Mouse (Mus musculus) myocyte (in vitro differentiated cells): ENCODE measurements at regions not wholly inside any gene's neighbourhood (a gene's known extent, or its start where the extent isn't known, plus 50 kb on each side); places are given as distances from the start of the nearest gene placed in this dataset.

Source experiments
- H3K27me3 ChIP-seq: one replicate; pipeline ENCODE4 v1.6.1; 2011; ENCODE audit not compliant: control insufficient read depth, insufficient read depth, insufficient read length
- H3K36me3 ChIP-seq: one replicate; pipeline ENCODE4 v1.6.1; 2011; ENCODE audit not compliant: control insufficient read depth, insufficient read depth
- H3K4me2 ChIP-seq: one replicate; pipeline ENCODE4 v1.6.1; 2011; ENCODE audit warnings: low read depth, control low read depth
- H3K4me3 ChIP-seq: one replicate; pipeline ENCODE4 v1.5.1; 2011; ENCODE audit warnings: mild to moderate bottlenecking, control low read depth, moderate library complexity
- H3K79me2 ChIP-seq: one replicate; pipeline ENCODE4 v1.6.1; 2011; ENCODE audit not compliant: control insufficient read depth, insufficient read depth
- H3ac ChIP-seq: one replicate; pipeline ENCODE4 v1.6.1; 2011; ENCODE audit not compliant: control insufficient read depth, insufficient read length
- CEBPB ChIP-seq: IDR thresholded peaks from 2 replicates; pipeline ENCODE4 v1.6.1; 2011; ENCODE audit warnings: mild to moderate bottlenecking, moderate library complexity; ENCODE audit not compliant: poor library complexity, insufficient read depth, severe bottlenecking
- E2F4 ChIP-seq: IDR thresholded peaks from one replicate; pipeline ENCODE4 v1.6.1; 2011; ENCODE audit warnings: mild to moderate bottlenecking, control low read depth, moderate library complexity; ENCODE audit not compliant: insufficient read depth
- MAX ChIP-seq: IDR thresholded peaks from one replicate; pipeline ENCODE4 v1.6.1; 2011; ENCODE audit warnings: low read depth, mild to moderate bottlenecking, control low read depth
- MYOD1 ChIP-seq, 3 experiments: IDR thresholded peaks; one replicate each; pipeline ENCODE4 v1.6.1; 2011; ENCODE audit warnings: control low read depth in 2 of 3, low read depth in 2 of 3, mild to moderate bottlenecking in 2 of 3, moderate library complexity in 1 of 3; ENCODE audit not compliant: insufficient read length in 2 of 3, control insufficient read depth in 1 of 3
- MYOG ChIP-seq, 3 experiments: IDR thresholded peaks; one replicate each; pipeline ENCODE4 v1.6.1; 2011; ENCODE audit warnings: control low read depth in 2 of 3, low read depth in 2 of 3, mild to moderate bottlenecking in 2 of 3; ENCODE audit not compliant: insufficient read length in 2 of 3, control insufficient read depth in 1 of 3, insufficient read depth in 1 of 3
- POLR2A ChIP-seq: IDR thresholded peaks from one replicate; pipeline ENCODE4 v1.6.1; 2011; ENCODE audit warnings: low read depth, mild to moderate bottlenecking, control low read depth, moderate library complexity; ENCODE audit not compliant: insufficient read length
- POLR2AphosphoS2 ChIP-seq: IDR thresholded peaks from one replicate; pipeline ENCODE4 v1.6.1; 2011; ENCODE audit warnings: low read depth, control low read depth; ENCODE audit not compliant: insufficient read length
- REST ChIP-seq: IDR thresholded peaks from one replicate; pipeline ENCODE4 v1.6.1; 2011; ENCODE audit warnings: mild to moderate bottlenecking, control low read depth, moderate library complexity; ENCODE audit not compliant: insufficient read depth, insufficient read length
- SRF ChIP-seq: IDR thresholded peaks from one replicate; pipeline ENCODE4 v1.6.1; 2011; ENCODE audit warnings: low read depth; ENCODE audit not compliant: control insufficient read depth, insufficient read length
- TCF12 ChIP-seq: IDR thresholded peaks from one replicate; pipeline ENCODE4 v1.6.1; 2011; ENCODE audit warnings: mild to moderate bottlenecking, control low read depth; ENCODE audit not compliant: poor library complexity, insufficient read depth, severe bottlenecking
- TCF3 ChIP-seq: IDR thresholded peaks from one replicate; pipeline ENCODE4 v1.6.1; 2011; ENCODE audit warnings: low read depth, control low read depth; ENCODE audit not compliant: insufficient read length
- USF1 ChIP-seq: IDR thresholded peaks from one replicate; pipeline ENCODE4 v1.6.1; 2011; ENCODE audit warnings: low read depth, mild to moderate bottlenecking, control low read depth, moderate library complexity

DNA sequence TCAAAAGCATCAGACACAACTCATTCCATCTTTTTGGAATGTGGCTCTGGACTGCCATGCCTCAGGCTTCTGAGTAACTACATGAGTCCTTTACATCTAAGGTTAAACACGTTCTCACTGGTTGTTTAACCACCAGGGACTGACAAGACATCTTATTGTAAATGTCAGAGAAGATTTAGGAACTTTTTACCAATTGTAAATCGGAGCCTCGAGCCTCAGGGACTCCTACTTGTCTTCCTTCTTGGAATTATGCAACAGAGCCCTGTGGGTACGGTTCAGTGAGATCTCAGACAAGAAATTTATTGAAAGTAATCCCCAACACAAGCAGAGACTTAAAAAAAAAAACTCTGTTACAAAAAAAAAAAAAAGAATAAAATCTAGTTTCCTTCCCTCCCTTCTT, 187.7 kb downstream of the Slc4a3 start:
- Histone ChIP-seq H3K4me3 (no peak overlapping the region), H3K79me2 (no peaks in the 10 kb centered on the region), H3K27me3 (no peaks in the 10 kb centered on the region), H3K36me3 (no peaks in the 10 kb centered on the region), H3K4me2 (no peak overlapping the region), H3ac (no peak overlapping the region)
- TF ChIP-seq TCF12, result no peak
- TF ChIP-seq USF1, result no peak
- no peak for TF ChIP-seq POLR2AphosphoS2

- no peak overlapping the region for H3ac ChIP-seq
- H3K4me2 ChIP-seq, result no peak overlapping the region
- H3K27me3 ChIP-seq, result no peaks in the 10 kb centered on the region
- TF ChIP-seq E2F4 (no peak), TCF12 (no peak), POLR2A (no peak), REST (no peak), SRF (no peak), POLR2AphosphoS2 (no peak), CEBPB (no peak), MAX (no peak), MYOD1 (IDR thresholded peaks at IDR 0.05; ENCODE audit: control insufficient read depth in 1 of 3, insufficient read length in 2 of 3, low read depth in 2 of 3) (no peak), USF1 (no peak), TCF3 (no peak), MYOG (IDR thresholded peaks at IDR 0.05; ENCODE audit: control insufficient read depth in 1 of 3, insufficient read depth in 1 of 3, insufficient read length in 2 of 3, low read depth in 2 of 3) (no peak)
- no peaks in the 10 kb centered on the region for H3K79me2 ChIP-seq
- H3K36me3 ChIP-seq, result no peaks in the 10 kb centered on the region
- no peak overlapping the region for H3K4me3 ChIP-seq
These were observed 192.6 kb downstream of the Slc4a3 start for GRCm38 (mm10) chr1:75738651-75739050.

DNA sequence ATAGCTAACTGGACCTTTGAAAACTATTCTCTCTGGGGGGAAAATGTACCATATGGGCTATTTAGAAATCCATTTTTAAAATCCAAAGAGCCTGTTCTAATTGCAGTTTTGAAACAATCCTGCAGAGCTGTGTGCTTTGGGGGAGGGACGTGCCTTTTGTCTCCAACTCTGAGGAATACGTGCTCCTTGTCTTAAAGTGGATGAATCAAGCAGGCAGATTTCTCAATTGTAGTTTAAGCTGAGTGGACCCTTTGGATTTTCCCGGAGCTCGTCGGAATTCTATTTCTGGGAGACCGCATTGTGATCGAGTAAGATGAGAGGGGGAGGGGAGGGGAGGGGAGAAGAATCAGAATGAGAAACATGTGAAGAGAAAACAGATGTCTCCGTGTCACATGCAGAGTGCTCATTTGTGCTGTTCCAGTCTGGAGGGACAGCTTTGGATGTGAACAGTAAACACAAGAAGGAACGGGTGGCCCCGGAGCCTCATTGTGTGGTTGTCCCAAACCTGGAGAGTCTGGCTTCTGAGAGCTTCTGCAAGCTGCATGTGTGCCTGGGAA, 203.7 kb downstream of the Slc4a3 start:
- Histone ChIP-seq H3K4me2 (no peak overlapping the region), H3K27me3 (no peaks in the 10 kb centered on the region), H3K36me3 (no peaks in the 10 kb centered on the region), H3K79me2 (no peaks in the 10 kb centered on the region), H3K4me3 (no peak overlapping the region), H3ac (no peak overlapping the region)
- TF ChIP-seq REST (no peak), USF1 (no peak), E2F4 (no peak), MYOD1 (IDR thresholded peaks at IDR 0.05; ENCODE audit: control insufficient read depth in 1 of 3, insufficient read length in 2 of 3, low read depth in 2 of 3) (no peak), CEBPB (no peak)

- no peaks in the 10 kb centered on the region for H3K79me2 ChIP-seq
- no peak overlapping the region for H3K4me3 ChIP-seq
- TF ChIP-seq MAX (no peak), POLR2A (no peak), E2F4 (no peak), MYOD1 (IDR thresholded peaks at IDR 0.05; ENCODE audit: control insufficient read depth in 1 of 3, insufficient read length in 2 of 3, low read depth in 2 of 3) (no peak), TCF12 (no peak), REST (no peak), SRF (no peak), USF1 (no peak), CEBPB (no peak), TCF3 (no peak)
- H3K36me3 ChIP-seq, result no peaks in the 10 kb centered on the region
- H3ac ChIP-seq, result no peak overlapping the region
- no peak overlapping the region for H3K4me2 ChIP-seq
- H3K27me3 ChIP-seq, result no peaks in the 10 kb centered on the region
These were observed 226.1 kb downstream of the Slc4a3 start for GRCm38 (mm10) chr1:75772131-75772530.

DNA sequence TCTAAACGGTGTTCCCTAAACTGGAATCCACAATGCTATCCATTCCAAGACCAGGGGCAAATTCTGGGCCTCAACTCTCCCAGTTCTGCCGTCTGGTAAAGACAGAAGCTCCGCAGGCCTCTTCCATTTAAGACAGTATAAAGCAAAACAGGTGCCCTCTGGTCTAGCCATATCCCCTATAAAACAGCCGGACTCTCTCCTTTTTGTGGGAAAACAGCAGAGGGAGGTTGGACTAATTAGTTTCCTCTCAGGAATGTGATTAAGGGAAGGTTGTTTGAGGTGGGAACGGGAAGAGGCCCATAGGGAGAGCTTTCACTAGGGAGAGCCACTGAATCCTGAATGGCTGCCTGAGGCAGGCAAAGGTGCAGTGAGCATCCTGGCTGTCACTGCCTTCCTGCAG, 226.9 kb downstream of the Slc4a3 start:
- H3K4me3 ChIP-seq, result no peak overlapping the region
- no peak overlapping the region for H3K4me2 ChIP-seq
- H3K79me2 ChIP-seq, result no peaks in the 10 kb centered on the region
- no peaks in the 10 kb centered on the region for H3K27me3 ChIP-seq
- H3ac ChIP-seq, result no peak overlapping the region
- H3K36me3 ChIP-seq, result no peaks in the 10 kb centered on the region
- TF ChIP-seq POLR2AphosphoS2 (no peak), MYOD1 (IDR thresholded peaks at IDR 0.05; ENCODE audit: control insufficient read depth in 1 of 3, insufficient read length in 2 of 3, low read depth in 2 of 3) (no peak), REST (no peak), USF1 (no peak), POLR2A (no peak), MYOG (IDR thresholded peaks at IDR 0.05; ENCODE audit: control insufficient read depth in 1 of 3, insufficient read depth in 1 of 3, insufficient read length in 2 of 3, low read depth in 2 of 3) (no peak), TCF12 (no peak), MAX (no peak)
